Mouse (Mus musculus): ENCODE measurements at regions not wholly inside any gene's neighbourhood (a gene's known extent, or its start where the extent isn't known, plus 50 kb on each side); places are given as distances from the start of the nearest gene placed in this dataset.
A peak's percentile ranks its signal among the peaks of the same experiment; 100 is the strongest.

- DNase-seq (ENCODE audit: low read depth, low spot score): no peak
These were observed 87.8 kb upstream of the Enpp6 start for GRCm38 (mm10) chr8:46898697-46899445.

GRCm38 (mm10) chr8:46900826-46901225 is 85.9 kb upstream of the Enpp6 start:
- no peak for DNase-seq (ENCODE audit: low read depth, low spot score)

- no peak for DNase-seq (ENCODE audit: low read depth, low spot score)
These were observed 82.0 kb upstream of the Enpp6 start for GRCm38 (mm10) chr8:46904731-46905130.

- no peak for DNase-seq (ENCODE audit: low read depth, low spot score)
These were observed 79.3 kb upstream of the Enpp6 start for GRCm38 (mm10) chr8:46907390-46907789.

GRCm38 (mm10) chr8:46908186-46908585 is 78.5 kb upstream of the Enpp6 start:
- DNase-seq (ENCODE audit: low read depth, low spot score): no peak

GRCm38 (mm10) chr8:46913956-46914355 is 72.7 kb upstream of the Enpp6 start:
- peak; percentile 55 for DNase-seq (ENCODE audit: low read depth, low spot score)

- peak; percentile 59 for DNase-seq (ENCODE audit: low read depth, low spot score)
These were observed 66.6 kb upstream of the Enpp6 start for GRCm38 (mm10) chr8:46920071-46920470.

GRCm38 (mm10) chr8:46921075-46921474 is 65.6 kb upstream of the Enpp6 start:
- no peak for DNase-seq (ENCODE audit: low read depth, low spot score)

GRCm38 (mm10) chr8:46921585-46921984 is 65.1 kb upstream of the Enpp6 start:
- no peak for DNase-seq (ENCODE audit: low read depth, low spot score)

- DNase-seq (ENCODE audit: low read depth, low spot score): no peak
These were observed 61.7 kb upstream of the Enpp6 start for GRCm38 (mm10) chr8:46924787-46925548.

- no peak for DNase-seq (ENCODE audit: low read depth, low spot score)
These were observed 58.0 kb upstream of the Enpp6 start for GRCm38 (mm10) chr8:46928718-46929117.

GRCm38 (mm10) chr8:46929678-46930077 is 57.0 kb upstream of the Enpp6 start:
- no peak for DNase-seq (ENCODE audit: low read depth, low spot score)

- DNase-seq (ENCODE audit: low read depth, low spot score): no peak
These were observed 55.4 kb upstream of the Enpp6 start for GRCm38 (mm10) chr8:46931267-46931666.

GRCm38 (mm10) chr8:46933256-46933655 is 53.4 kb upstream of the Enpp6 start:
- DNase-seq (ENCODE audit: low read depth, low spot score): no peak

- DNase-seq (ENCODE audit: low read depth, low spot score): peak; percentile 5
These were observed 52.4 kb upstream of the Enpp6 start for GRCm38 (mm10) chr8:46934254-46934653.

GRCm38 (mm10) chr8:46934898-46935297 is 51.8 kb upstream of the Enpp6 start:
- peak; percentile 65 for DNase-seq (ENCODE audit: low read depth, low spot score)

GRCm38 (mm10) chr8:46936039-46936438 is 50.6 kb upstream of the Enpp6 start:
- no peak for DNase-seq (ENCODE audit: low read depth, low spot score)

Measured in CD4-positive helper T cell, adult 2 months (primary cell).